Comparison of ENCODE assay signal across 19 mouse cellular contexts in genomic region chr2:134488671-134489070, GRCm38 (mm10).
DNase-seq lines count a peak whose midpoint lies in the region; ATAC-seq lines count a peak whose summit lies in the region.
"Had no signal": no experiment of that assay in that cellular context is flagged by ENCODE, and none has a peak within 500 bp of the region (broad histone marks: within the 10 kb centered on the region; RNA-seq: fewer than 3 reads in every experiment).

No protein-coding gene starts in this region.

- peak; percentile 55 for ATAC-seq in granulocyte monocyte progenitor cell, adult 5-6 weeks (replicated peaks; ENCODE audit: poor library complexity, severe bottlenecking)
- ATAC-seq in megakaryocyte progenitor cell, adult 5-6 weeks (replicated peaks; ENCODE audit: poor library complexity): peak; percentile 80
- ATAC-seq: activated CD4-positive, CD25-positive, alpha-beta regulatory T cell, adult 4 months; CD4-positive, CD25-positive, alpha-beta regulatory T cell, adult 4 months; forebrain, embryonic 14.5 days; forebrain, embryonic 16.5 days; Patski had no signal

- peak; percentile 49 for DNase-seq in 416B (ENCODE audit: low read depth)
- DNase-seq in right cerebral cortex, postnatal 36 days (ENCODE audit: low spot score in 2 of 2): no peak
- no peak for DNase-seq in kidney, postnatal 36 days
- DNase-seq: adrenal gland, adult 8-10 months; adrenal gland, postnatal 14 days; adrenal gland, postnatal 36 days; B cell, adult 2 months; cerebellum, adult 11-12 months; cerebellum, adult 2 months; cerebellum, adult 9-10 months; cerebellum, postnatal 10 days; cerebellum, postnatal 25 days had no signal
